Mouse (Mus musculus): ENCODE measurements around the gene Etv5. TPM values are rescaled to one million over a fixed set of nuclear protein-coding genes. Genes with fewer than 3 reads are reported as not detected.
A peak's percentile ranks its signal among the peaks of the same experiment; 100 is the strongest.

Gene Etv5
- polyA plus RNA-seq, 1 experiment from 2014 or later: 5.4 TPM

DNA sequence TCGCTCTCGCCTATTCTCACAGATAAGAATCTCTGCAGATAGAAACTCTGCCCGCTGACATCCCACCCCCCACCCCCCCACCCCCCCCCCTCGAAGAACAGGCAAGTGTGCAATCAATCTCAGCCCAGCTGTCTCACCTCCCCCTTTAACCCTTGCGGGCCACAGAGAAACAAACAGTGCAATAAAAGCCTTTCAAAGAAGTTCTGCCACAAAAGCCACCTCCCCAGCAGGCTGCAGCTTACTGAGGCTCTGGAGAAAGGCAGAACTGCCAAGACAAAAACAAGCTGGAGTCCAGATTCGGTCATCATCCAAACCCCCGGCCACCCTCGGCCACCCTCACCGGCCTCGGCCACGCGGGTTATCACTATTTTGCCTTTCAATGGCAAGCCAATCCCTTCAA lies 5.6 kb downstream of the Etv5 start:
- H3K4me3 ChIP-seq (ENCODE audit: low read depth, low read length): no peak overlapping the region
- no peak overlapping the region for H3K27ac ChIP-seq (ENCODE audit: low read depth, low read length)
- H3K9me3 ChIP-seq (ENCODE audit: control insufficient read depth): no peaks in the 10 kb centered on the region
- no peaks in the 10 kb centered on the region for H3K27me3 ChIP-seq (replicated peaks; ENCODE audit: control insufficient read depth, insufficient read depth, low read length)
- no peak overlapping the region for H3K9ac ChIP-seq (ENCODE audit: low read depth, low read length)
- WGBS: 37% methylated on average over 12 of the region's 12 CpGs
- 0 out of 2 replicates have a peak, but pooled peaks cover 3% of the 10 kb centered on the region for H3K4me1 ChIP-seq (replicated peaks; ENCODE audit: control insufficient read depth, insufficient read depth, low read length)
- no peak for ATAC-seq
- no peak overlapping the region for H3K4me2 ChIP-seq (replicated peaks; ENCODE audit: low read depth)
- no peaks in the 10 kb centered on the region for H3K36me3 ChIP-seq (ENCODE audit: control insufficient read depth, insufficient read depth)
- no peak for TF ChIP-seq CTCF (IDR thresholded peaks at IDR 0.05; ENCODE audit: low read depth)

DNA sequence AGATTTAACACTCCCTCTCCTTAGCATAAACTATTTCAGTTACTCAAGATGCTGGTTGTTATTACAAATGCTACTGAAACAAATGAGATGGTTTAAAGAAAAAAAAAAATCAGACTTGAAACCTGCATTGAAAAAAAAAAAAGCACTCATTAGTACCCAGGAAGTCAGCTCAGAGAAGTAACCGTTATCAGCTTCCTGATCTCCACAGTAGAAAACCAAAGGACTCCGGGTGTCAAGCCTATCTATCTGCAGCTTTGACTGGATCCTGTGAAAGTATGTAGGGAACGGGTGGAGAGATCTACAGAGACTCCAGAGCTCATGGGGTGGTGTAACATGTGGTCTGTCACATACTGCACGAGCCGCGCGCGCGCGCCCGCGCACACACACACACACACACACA lies 7.7 kb downstream of the Etv5 start:
- WGBS: 86% methylated on average over 12 of the region's 12 CpGs
- no peak for ATAC-seq

DNA sequence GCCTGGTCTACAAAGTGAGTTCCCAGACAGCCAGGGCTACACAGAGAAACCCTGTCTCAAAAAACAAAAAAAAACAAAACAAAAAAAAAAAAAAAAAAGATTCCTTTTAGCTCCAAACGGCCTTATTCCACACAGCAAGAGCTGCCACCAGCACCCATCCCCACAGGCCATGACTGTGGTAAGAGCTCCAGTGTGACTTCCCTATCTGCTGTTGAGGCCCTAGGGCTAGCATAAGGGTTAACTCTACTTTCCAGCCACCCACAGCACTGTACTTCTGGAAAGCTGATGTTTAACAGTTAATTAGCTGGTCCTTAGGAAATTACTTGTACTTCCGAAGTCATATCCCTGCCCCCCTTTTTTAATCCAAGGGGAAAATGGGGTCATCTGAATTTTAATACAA lies 8.2 kb downstream of the Etv5 start:
- no peaks in the 10 kb centered on the region for H3K36me3 ChIP-seq (ENCODE audit: control insufficient read depth, insufficient read depth)
- H3K4me1 ChIP-seq (replicated peaks; ENCODE audit: control insufficient read depth, insufficient read depth, low read length): 0 out of 2 replicates have a peak, but pooled peaks cover 4% of the 10 kb centered on the region
- H3K9ac ChIP-seq (ENCODE audit: low read depth, low read length): no peak overlapping the region
- no peaks in the 10 kb centered on the region for H3K9me3 ChIP-seq (ENCODE audit: control insufficient read depth)
- 89% methylated on average over 2 of the region's 2 CpGs for WGBS
- no peak for ATAC-seq
- H3K4me3 ChIP-seq (ENCODE audit: low read depth, low read length): no peak overlapping the region
- no peak for TF ChIP-seq CTCF (IDR thresholded peaks at IDR 0.05; ENCODE audit: low read depth)
- H3K27ac ChIP-seq (ENCODE audit: low read depth, low read length): no peak overlapping the region
- no peak overlapping the region for H3K4me2 ChIP-seq (replicated peaks; ENCODE audit: low read depth)
- H3K27me3 ChIP-seq (replicated peaks; ENCODE audit: control insufficient read depth, insufficient read depth, low read length): no peaks in the 10 kb centered on the region

More for the DNA sequence above, 7.7 kb downstream of the Etv5 start:
- H3K36me3 ChIP-seq (ENCODE audit: control insufficient read depth, insufficient read depth): no peaks in the 10 kb centered on the region
- no peak for TF ChIP-seq CTCF (IDR thresholded peaks at IDR 0.05; ENCODE audit: low read depth)
- H3K4me1 ChIP-seq (replicated peaks; ENCODE audit: control insufficient read depth, insufficient read depth, low read length): 0 out of 2 replicates have a peak, but pooled peaks cover 4% of the 10 kb centered on the region
- no peak overlapping the region for H3K27ac ChIP-seq (ENCODE audit: low read depth, low read length)
- no peak overlapping the region for H3K4me3 ChIP-seq (ENCODE audit: low read depth, low read length)
- H3K4me2 ChIP-seq (replicated peaks; ENCODE audit: low read depth): no peak overlapping the region
- H3K9me3 ChIP-seq (ENCODE audit: control insufficient read depth): no peaks in the 10 kb centered on the region
- no peaks in the 10 kb centered on the region for H3K27me3 ChIP-seq (replicated peaks; ENCODE audit: control insufficient read depth, insufficient read depth, low read length)
- H3K9ac ChIP-seq (ENCODE audit: low read depth, low read length): no peak overlapping the region

DNA sequence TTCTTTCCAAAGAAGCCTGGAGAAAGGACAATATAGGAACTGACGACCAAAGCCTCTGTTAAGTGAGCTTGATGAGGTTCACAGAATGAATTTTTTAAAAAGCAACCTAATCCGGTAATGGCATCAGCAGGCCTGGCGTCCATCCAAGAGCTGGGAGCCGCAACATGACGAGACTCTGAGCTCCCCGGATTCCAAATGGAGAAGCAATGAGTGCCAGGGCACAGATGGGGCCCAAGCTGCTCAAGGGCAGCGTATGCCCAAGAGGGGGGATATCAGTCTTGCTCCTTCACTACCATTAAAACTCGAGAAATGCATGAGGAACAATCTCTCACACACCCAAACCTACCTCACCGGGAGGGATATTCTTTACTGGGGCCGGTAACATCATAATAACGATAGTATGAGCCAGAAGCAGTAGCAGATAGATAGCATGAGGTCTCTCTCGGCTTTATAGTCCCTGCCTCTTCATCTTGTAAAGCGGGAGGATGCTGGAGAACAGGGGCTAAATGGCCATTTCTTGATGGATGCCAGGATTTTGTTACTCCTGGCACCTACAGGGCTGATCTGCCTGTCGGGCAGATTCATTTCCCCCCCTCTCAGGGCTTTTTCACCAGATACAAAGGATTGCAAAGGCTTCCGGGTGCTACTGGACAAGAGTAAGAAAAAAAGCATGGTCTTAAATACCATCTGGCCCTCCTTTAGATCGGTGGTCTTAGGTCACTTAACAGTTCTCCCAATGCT lies 9.1 kb downstream of the Etv5 start:
- Histone ChIP-seq H3K27ac (ENCODE audit: low read depth, low read length) (no peak overlapping the region), H3K4me3 (ENCODE audit: low read depth, low read length) (no peak overlapping the region), H3K27me3 (replicated peaks; ENCODE audit: control insufficient read depth, insufficient read depth, low read length) (no peaks in the 10 kb centered on the region), H3K9ac (ENCODE audit: low read depth, low read length) (no peak overlapping the region), H3K36me3 (ENCODE audit: control insufficient read depth, insufficient read depth) (no peaks in the 10 kb centered on the region), H3K9me3 (ENCODE audit: control insufficient read depth) (no peaks in the 10 kb centered on the region), H3K4me2 (replicated peaks; ENCODE audit: low read depth) (no peak overlapping the region), H3K4me1 (replicated peaks; ENCODE audit: control insufficient read depth, insufficient read depth, low read length) (0 out of 2 replicates have a peak, but pooled peaks cover 4% of the 10 kb centered on the region)
- WGBS: 83% methylated on average over 16 of the region's 16 CpGs
- no peak for ATAC-seq
- no peak for TF ChIP-seq CTCF (IDR thresholded peaks at IDR 0.05; ENCODE audit: low read depth)

DNA sequence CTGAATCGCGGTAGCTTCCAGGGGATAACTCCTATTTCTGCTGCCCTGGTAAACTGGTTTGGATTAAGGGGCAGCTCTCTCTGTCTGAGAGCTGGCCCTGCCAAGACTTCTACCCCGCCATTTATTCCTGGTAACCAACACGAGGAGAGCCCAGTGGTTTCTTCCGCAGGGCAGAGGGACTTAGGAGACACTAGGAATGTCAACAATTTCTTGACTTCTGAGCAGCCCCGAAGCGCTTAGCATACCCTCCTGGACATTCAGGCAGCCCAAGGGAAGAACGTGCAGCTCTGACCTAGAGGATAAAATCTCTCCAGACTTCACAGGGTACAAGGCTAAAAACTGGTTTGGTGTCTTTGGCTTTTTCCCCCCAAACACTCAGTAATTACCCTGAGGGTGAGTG lies 10.1 kb downstream of the Etv5 start:
- no peaks in the 10 kb centered on the region for H3K27me3 ChIP-seq (replicated peaks; ENCODE audit: control insufficient read depth, insufficient read depth, low read length)
- H3K27ac ChIP-seq (ENCODE audit: low read depth, low read length): no peak overlapping the region
- 16% methylated on average over 8 of the region's 8 CpGs for WGBS
- H3K4me1 ChIP-seq (replicated peaks; ENCODE audit: control insufficient read depth, insufficient read depth, low read length): 0 out of 2 replicates have a peak, but pooled peaks cover 4% of the 10 kb centered on the region
- H3K9me3 ChIP-seq (ENCODE audit: control insufficient read depth): no peaks in the 10 kb centered on the region
- H3K9ac ChIP-seq (ENCODE audit: low read depth, low read length): no peak overlapping the region
- peak overlapping the region; percentile 6; the same call in 1 of the 2 replicates for H3K4me3 ChIP-seq (ENCODE audit: low read depth, low read length)
- peak overlapping the region; percentile 59 for H3K4me2 ChIP-seq (replicated peaks; ENCODE audit: low read depth)
- no peak; the same call in 1 of the 2 replicates for ATAC-seq
- no peak for TF ChIP-seq CTCF (IDR thresholded peaks at IDR 0.05; ENCODE audit: low read depth)
- no peaks in the 10 kb centered on the region for H3K36me3 ChIP-seq (ENCODE audit: control insufficient read depth, insufficient read depth)

DNA sequence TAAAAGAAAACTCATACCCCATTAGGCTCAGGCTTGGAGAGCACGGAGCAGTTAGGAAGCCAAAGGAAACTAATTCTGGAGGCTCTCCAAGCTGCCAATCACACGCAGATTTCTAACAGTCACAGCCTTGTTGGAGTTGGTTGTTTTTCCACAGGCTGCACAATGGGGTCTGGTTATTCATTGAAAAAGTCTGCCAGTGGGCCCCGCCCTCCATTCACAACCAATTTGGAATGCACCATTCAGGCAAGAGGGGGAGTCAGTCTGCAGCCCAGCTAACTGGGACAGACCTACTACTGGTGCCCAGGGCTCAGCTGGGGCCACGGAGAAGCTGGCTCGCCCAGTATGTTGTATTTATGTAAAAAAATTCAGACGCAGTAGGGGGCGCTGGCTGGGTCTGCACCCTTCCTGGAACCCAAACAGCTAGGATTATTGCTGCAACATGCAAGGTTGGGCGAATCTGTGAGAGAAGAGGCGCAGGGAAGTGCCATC lies 10.6 kb downstream of the Etv5 start:
- Histone ChIP-seq H3K27ac (ENCODE audit: low read depth, low read length) (no peak overlapping the region), H3K9ac (ENCODE audit: low read depth, low read length) (no peak overlapping the region), H3K4me2 (replicated peaks; ENCODE audit: low read depth) (peak overlapping the region; percentile 59), H3K36me3 (ENCODE audit: control insufficient read depth, insufficient read depth) (no peaks in the 10 kb centered on the region), H3K4me1 (replicated peaks; ENCODE audit: control insufficient read depth, insufficient read depth, low read length) (0 out of 2 replicates have a peak, but pooled peaks cover 4% of the 10 kb centered on the region), H3K9me3 (ENCODE audit: control insufficient read depth) (no peaks in the 10 kb centered on the region), H3K4me3 (ENCODE audit: low read depth, low read length) (peak overlapping the region; percentile 6; the same call in 1 of the 2 replicates), H3K27me3 (replicated peaks; ENCODE audit: control insufficient read depth, insufficient read depth, low read length) (no peaks in the 10 kb centered on the region)
- peak; percentile 92 for ATAC-seq
- 7% methylated on average over 9 of the region's 9 CpGs for WGBS
- TF ChIP-seq CTCF (IDR thresholded peaks at IDR 0.05; ENCODE audit: low read depth): peak; percentile 66
